Mouse (Mus musculus) retina, postnatal 1 day (tissue): ENCODE measurements at regions not wholly inside any gene's neighbourhood (a gene's known extent, or its start where the extent isn't known, plus 50 kb on each side); places are given as distances from the start of the nearest gene placed in this dataset.

ENCODE experiments used
- DNase-seq: peaks from one replicate; pipeline ENCODE4 v3.0.0-alpha.2; 2012

DNA sequence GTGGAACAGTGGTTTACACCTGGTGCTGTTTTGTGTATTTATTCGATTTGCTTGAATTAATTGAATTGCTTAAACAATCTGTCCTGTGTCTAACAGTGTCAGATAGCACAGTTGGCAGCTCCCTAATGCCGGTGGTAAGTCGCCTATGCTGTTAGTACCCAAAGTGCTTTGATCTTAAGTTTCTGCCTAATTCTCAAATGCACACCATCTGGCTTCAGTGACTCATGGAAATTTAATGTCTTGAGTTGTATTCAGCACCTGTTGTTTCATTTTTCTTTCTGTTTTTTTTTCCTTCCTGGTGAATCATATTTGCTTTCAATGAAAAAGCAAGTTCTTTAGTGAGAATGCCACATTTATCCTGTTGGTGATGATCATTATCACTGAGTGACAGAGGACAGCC lies 201.7 kb upstream of the Nrip1 start:
- no peak for DNase-seq

DNA sequence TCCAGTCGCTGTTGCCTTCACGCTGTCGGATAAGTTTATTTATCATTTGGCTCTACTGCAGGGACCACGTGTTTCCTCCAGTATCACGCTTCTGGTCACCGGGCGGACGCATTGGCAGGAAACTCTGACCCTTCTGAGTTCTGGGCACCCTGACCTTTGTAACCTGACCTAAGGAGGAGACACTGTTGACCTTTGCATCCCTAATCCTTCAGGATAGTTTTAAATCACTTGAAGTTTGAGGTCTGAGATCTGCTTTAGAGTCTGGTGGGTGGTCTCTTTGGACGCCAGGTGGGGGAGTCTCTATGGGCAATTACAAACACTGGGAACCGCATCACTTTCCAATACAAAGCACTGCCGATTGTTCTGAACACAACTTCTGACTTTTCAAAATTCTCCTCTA lies 192.6 kb upstream of the Nrip1 start:
- no peak for DNase-seq

DNA sequence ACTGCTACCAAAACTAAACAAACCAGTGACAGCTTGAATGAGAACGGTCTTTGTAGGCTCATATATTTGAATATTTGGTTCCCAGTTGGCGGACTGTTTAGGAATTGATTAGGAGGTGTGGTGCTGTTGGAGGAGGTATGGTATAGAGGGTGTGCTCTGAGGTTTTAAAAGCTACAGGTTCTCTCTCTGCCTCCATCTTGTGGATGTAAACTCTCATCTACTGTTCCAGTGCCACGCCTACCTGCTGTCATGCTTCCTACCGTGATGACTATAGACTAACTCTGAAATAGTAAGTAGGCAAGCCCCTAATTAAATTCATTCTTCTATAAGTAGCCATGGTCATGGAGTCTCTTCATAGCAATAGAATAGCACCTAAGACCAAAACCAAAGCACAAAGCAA lies 181.2 kb upstream of the Nrip1 start:
- no peak for DNase-seq

DNA sequence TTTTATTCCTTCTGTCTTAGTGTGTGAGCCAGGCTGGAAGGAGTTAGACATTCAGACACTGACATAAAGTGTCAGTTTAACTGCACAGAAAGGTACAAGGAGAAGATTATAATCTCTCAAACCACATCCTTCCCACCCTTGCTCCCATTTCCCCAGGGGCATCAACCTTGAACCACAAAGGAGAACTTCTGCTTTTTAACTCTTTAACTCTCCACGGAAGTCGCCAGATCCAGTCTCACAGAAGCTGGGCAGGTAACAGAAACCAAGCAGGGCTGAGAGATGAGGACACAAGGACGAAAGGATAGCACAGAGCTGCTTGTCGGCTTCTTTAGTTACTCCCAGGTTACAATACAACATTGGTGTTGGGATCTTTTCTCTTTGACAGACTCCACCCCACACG lies 176.0 kb upstream of the Nrip1 start:
- DNase-seq, result no peak

DNA sequence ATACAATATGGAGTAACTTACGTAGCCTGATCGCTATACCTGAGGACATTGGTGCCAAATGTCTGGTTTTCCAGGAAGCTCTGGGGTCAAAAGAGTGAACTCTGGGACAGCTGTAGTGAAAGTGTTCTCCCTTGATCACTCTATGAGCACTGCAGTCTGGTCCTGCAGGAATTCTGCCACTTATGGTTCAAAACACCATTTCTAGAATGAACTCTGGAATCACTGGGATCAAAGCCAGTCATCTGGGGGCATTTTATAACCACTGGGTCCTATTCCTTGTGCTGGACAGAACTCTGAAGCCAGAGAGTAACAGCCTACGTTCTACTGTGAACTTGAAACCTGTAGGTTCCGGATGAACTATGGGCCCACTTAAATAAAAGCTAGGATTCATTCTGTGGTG lies 173.5 kb upstream of the Nrip1 start:
- no peak for DNase-seq

DNA sequence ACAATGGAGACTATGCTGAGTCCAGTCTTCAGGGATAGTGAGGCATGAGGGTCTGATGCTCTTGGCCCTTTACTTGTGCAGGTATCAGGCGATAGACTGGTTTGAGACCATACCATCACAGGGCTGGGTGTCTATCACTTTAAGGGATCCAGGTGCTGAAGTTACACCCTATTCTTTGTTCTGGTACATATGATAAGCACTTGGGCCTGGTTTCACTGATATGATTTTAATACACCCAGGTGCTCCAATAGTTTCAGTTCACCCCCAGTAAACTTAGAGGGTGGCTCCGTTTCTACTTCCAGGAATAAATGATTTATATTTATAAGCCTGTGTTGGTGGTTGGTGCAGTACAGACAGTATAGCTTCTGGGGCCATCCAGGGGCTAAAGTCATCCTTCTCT lies 173.0 kb upstream of the Nrip1 start:
- DNase-seq, result no peak

DNA sequence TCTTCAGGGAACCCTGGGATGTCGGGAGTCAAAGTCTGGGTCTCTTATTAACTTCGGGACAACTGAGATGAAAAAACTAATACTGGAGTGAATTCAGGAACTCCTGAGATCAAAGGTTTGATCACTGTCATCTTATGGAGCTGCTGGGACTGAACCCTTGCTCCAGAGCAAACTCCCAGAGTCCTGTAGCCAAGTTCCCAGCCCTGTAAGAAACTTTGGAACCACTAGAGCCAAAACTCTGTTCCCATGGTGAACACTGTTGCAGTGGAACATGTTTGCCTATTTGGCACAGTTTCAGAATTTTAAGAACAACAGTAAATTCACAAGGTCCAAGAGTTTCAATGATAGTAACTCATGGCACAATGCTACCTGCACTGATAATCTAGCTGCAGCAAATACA lies 172.3 kb upstream of the Nrip1 start:
- no peak for DNase-seq

DNA sequence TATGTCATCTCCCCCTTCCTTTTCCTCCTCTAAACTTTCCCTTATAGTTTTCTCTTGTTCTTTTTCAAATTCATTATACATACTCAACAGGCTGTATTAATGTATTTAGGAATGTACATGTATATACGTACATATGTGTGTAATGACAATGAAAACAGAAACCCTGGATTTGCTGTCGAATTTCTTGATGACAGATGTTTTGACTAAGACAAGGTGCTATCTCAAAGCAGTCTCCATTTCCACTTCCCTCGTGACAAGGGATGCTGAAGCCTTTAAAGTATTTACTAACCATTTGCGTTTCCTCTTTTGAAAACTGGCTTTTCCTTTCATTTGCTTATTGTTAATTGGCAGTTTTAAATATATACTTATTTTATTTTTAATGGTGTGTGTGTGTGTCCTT lies 171.3 kb upstream of the Nrip1 start:
- no peak for DNase-seq

DNA sequence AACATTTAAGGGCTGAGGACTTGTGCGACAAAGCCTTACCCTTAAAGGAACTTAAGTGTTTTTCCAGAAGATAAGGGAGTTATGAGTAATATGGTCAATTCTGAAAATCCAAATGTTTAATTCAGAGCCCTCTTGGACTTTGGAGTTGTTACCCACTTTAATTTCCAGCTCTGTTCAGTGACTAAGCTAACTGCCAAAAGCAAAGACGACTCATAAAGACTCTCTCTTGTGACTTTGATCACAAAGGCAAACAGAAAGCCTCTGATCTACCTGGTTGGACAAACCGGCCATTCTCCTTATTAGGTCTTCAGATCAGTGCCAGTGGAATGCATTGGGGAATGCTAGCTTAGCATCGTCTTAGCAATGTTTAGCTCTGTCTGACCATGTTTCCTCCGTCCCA lies 167.3 kb upstream of the Nrip1 start:
- DNase-seq, result no peak

DNA sequence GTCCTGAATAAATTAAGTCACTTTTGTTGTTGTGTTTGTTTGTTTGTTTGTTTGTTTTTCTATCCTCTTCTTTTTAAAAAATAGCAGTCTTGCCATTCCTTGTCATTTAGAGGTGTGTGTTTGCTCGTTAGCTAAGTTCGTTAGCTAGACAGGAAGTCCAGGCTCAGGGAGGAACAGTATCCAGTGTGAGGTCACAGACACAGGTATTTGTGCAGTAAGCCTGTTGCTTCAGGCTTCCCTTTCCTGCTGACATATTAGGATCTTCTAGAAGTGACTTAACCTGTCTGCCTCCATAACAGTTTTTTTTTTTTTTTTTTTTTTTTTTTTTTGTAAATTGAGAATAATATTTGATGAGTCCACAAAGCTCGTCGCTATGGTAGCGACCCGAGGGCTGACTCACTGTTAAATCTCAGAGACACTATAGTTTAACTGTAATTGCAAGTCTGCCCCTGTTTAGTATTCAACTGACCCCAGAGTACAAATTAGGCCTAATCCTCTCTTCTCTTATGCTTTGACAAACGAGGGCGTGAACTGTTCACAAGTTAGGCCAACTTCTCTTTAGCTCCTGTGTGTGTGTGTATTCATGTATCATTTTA lies 166.8 kb upstream of the Nrip1 start:
- DNase-seq, result no peak

DNA sequence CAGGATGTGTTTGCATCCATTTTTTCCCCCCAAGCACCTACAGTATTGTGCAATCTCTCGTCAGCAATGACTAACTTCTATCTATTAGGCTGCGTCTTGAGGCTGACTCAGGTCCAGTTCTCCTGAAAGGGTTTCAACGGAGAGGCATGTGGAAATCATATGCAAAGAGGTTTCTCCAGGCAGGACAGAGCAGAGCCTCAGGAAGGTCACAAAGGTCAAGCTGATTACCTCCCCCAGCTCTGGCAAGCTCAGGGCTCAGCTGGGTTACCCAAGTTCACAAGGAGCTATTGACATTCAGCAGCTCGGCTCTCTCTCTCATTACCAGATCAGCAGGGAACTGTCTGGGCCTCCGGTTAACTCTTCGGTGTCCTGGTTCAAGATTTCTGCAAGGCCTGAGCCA lies 166.0 kb upstream of the Nrip1 start:
- peak; percentile 87 for DNase-seq

DNA sequence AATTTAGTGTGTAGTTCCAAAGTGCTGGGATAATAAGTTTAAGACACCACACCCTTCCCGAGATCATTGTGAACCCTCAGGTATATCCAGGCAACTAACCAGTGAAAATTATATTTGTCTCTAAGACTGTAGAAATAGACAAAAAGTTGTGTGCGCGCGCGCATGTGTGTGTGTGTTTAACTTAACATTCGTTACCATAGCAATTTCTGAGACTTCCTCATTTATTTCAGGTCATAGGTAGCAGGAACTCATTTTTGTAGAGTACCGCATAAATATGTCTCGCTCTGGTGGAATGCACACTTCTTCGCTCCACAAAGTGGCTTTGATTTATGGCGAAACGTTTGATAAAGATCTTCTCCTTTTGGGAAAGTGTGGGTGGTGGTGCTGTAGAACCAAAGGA lies 164.2 kb upstream of the Nrip1 start:
- no peak for DNase-seq

DNA sequence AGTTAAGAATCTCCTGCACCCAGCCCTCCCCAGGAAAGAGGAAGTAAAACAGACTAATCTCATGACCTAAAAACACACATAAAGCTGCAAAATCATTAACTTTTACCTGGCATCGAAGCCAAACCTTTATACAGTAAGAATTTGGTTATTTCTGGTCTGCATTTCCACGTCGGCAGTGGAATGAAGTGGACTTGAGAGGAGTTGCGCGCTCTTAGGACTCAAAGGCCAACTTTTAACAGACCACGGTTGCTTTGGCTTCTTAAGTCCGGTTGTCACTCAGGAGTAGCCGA lies 159.2 kb upstream of the Nrip1 start:
- DNase-seq, result no peak

DNA sequence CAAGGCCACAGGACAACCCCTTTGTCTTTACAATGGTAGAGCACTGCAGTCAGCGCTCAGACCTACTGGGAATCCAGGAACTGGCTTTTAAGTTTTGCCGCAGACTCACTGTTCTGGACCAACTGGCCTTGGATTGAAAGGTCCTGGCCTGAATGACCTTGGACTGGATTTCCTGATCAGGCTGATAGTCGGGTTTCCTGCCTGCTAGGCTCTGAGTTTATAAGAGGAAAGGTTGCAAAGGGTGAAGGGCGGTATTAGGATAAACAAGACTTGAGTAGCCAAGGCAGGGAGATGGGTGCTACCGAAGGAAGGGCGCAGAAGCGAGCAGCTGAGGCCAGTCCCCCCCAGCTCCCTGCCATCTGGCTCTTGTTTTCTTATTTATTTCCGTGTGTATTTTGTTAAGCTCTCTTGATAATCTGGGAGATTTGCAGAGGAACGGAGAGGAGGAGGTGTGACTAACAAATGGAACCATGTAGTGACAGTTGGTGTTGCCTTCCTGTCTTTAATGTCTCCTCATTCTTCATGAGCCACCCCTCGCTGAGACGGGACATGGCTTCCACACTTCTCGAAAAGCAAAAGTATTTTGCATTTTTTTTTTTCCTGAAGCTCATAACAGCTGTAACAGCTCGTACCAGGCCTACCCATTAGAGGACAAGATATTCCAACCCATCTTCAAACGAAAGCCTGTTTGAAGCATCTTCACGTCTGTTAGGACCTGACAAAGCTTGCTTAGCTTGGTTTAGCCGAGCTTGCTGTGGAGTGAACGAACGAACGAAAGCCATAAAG lies 158.7 kb upstream of the Nrip1 start:
- peak; percentile 40 for DNase-seq

DNA sequence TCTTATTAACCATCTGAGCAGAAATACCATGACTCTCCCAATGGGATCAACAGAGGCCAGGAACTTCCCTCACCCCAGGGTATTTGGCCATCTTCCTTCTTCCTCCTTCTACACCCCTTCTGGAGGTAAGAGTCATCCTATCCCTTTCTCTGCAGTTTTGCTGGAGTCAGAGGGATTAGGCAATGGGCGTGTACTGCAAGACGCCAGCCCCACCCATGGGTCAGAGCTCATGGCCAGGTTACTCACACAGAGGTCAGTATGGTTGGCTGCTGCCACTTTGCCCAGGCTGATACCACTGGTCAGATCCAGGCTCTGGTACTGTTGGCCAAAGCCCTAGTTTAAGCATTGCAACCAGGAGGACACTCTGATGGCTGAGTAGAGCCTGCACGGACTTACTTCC lies 157.3 kb upstream of the Nrip1 start:
- no peak for DNase-seq

DNA sequence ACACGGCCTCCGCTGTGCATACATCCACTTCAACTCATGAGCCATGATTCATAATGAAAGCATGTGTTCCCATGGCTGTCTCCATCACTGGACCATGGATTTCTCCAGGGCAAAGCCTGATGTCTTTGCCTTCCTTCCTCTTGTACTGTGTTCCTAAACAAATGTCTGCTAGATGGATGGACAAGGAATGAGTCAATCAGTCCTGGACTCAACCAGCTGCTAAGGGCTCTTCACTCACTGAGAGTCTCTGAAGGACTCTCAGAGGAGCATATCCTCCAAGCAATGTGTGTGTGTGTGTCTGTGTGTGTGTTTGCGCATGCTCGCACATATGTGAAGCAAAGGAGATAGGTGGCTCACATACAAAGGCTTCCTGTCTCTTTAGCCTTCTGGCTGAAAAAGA lies 156.0 kb upstream of the Nrip1 start:
- no peak for DNase-seq

DNA sequence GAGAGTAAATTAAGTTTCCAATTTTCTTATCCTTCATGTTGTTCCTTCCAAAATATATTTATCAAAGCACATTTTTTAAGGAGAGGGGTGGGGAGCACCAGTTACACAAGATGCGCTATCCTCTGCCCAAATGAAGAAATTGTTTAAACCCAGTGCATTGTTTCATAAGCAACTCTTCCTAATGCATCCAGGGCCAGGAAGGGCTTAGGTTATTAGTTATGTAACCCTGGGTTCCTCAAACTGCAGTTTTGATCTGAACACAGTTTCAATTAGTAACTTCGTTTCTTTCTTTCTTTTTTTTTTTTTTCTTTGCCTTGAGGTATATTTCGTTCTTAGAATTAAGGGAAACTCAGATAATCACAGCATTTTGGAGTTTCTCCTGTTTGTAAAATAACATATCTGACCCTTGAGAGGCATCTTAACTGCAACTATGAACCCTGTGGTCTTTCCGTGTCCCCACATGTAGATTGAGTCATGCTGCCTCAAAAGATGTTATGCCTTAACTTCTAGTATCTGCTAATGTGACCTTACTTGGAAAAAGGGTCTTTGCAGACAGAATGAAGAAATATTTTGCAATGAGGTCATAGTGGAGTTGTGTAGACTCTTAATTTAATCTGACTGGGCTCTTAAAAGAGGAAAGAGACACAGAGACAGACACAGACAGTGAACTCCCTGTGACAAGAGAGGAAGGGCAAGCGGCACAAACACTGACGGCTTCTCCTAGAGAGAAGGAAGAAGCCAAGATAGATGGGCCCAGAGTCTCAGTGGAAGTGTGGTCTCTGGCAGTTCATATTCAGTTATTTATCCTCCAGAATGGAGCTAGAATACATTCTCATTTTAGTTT lies 153.7 kb upstream of the Nrip1 start:
- DNase-seq, result no peak

DNA sequence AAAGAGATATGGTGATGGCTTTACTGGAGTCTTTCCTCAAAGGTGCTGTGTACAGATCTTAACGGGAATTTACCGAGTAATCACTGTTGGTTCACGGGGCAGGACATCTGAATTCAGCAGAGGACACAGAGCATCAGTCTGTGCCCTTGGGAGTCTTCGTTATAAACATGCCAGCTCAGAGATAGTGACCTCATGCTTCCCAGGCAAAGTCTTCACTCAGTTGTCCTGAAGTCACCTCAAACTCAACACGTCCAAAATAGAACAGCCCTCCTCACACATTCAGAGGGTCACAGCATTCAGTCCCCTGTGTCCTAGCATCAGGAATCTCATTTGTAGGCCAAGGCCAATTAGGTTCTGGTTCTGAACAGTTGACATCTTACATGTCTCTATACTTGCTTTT lies 151.9 kb upstream of the Nrip1 start:
- DNase-seq, result no peak

DNA sequence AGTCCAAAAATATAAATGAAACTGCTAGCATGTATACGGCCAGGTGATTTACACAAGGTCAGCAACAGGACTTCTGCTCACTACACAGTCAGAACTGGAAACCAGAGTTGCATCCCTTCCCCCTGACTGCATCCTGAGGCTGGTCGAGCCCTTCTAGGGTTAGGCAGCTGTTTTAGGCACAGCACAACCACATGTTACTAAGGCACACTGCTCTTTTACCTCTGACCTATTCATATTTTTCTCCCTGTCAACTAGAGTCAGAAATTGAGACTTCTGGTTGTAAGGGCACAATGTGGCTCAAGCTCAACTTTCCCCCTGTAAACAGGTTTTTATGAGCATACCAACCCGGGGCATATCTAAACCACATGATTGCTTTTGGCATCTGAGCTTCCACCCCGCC lies 151.3 kb upstream of the Nrip1 start:
- DNase-seq, result no peak

DNA sequence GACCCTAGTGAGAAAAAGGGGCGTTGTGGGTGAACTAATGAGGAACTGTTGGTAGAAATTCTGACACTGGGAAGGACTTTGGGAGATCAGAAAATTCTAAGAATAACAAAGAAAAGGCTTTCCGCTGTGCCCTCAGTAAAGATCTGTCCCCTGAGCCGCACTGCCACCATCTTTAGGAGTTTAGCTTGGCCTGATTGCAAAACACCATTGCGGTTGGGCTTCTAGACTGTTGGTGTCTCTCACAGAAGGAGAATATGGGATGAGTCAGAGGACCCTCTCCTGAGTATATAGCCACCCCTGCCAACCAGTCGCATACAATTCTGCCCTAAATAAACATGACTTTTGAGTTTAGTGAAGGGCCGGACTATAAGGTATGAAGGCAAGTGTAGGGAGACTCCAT lies 147.5 kb upstream of the Nrip1 start:
- DNase-seq, result no peak

DNA sequence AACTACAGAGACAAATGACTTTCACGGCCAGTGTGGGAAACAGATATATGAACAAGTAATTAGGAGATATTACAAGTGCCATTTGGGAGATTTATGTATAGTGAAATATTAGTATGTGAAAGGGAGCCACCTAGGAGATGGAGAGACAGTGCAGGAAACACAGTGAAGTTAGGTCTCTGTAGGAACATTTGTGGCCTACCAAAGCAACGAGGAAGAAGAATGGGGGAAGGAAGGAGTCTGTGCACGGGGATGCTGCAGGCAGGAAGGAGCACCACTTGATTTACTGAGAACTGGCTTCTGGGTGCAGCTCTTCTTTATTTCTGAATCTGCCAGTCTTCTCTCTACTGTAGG lies 147.0 kb upstream of the Nrip1 start:
- no peak for DNase-seq

DNA sequence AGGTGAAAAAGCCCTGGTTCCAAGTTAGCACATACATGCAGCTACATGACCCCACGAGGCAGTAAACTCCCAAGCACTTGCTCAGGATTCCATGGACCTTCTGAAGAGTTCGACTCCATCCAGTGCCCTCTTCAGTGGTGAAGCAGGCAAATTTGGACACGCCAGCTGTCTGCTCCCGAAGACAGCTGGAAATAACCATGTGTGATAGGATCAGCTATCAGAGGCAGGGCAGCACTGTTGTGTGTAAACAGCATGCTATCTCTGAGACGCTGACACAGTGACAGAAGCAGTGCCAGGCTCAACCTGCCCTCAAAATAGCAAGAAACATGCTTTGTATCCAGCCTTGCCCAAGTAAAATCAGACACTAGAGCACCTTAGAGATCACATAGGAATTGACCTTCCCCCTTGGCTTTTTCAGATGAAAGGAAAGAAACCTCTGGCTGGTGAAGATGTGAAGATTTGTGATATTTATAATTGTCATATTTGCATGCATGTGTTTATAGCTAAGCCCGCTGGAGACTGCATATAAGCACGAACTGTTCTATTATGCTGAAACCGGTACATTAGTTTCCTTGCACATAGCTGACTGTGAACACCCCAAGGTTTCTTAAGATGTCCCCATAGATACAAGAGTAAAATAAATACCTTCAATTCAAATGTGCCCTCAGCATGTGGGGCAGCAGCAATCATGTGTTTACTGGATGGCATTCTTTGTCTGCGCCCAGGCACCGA lies 146.4 kb upstream of the Nrip1 start:
- DNase-seq, result no peak

DNA sequence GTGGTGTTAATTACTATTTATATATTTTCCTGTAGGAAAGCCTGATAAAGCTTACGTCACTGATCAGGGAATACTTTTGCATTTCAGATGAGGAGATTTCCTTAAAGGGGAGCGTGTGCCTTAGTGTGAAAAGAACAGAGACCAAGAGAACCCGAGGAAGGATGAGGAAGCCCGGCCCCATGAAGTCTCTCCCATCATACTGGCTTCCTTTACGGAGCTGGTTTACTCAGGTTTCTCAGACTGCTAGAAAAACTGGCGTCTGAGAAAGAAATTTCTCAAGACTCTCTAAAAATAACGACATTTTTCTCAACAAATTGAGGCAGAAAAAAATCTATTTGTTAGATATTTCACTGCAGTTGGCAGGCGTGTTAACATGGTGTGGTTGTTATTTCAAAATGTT lies 137.2 kb upstream of the Nrip1 start:
- no peak for DNase-seq

DNA sequence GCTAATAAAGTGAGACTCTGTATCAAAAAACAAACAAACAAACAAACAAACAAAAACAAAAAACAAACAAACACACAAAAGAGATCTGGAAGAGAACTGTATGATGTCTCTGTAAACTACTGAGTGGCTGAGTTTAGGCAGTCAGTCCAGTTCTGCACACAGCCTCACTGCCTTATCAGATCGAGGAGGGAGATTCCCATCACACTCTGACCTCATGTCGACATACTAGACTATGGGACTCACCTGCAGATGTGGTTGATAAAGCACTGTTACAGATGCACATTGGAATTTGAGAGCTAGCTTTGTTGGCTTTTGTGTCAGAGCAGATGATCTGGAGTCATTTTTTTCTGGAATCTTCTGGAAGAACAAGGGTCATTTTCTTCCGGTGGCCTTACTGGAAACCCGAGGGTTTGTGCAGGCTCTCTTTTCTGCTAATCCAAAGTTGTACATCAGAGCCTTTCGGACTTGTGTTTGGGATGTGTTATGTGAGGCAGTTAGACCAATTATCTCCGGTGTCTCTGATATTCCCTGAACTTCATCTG lies 135.6 kb upstream of the Nrip1 start:
- no peak for DNase-seq
